Mouse (Mus musculus) C2C12 (cell line): ENCODE measurements around the gene Ankle2.
A peak's percentile ranks its signal among the peaks of the same experiment; 100 is the strongest.

Source experiments
- CEBPB ChIP-seq: IDR thresholded peaks from one replicate; pipeline ENCODE4 v1.6.1; 2011; ENCODE audit warnings: low read depth, mild to moderate bottlenecking, control low read depth, moderate library complexity
- CTCF ChIP-seq: IDR thresholded peaks from one replicate; pipeline ENCODE4 v1.5.1; 2011; ENCODE audit not compliant: control insufficient read depth, insufficient read depth, insufficient read length
- MAX ChIP-seq: IDR thresholded peaks from one replicate; pipeline ENCODE4 v1.6.1; 2011; ENCODE audit warnings: mild to moderate bottlenecking, control low read depth
- USF1 ChIP-seq: IDR thresholded peaks from one replicate; pipeline ENCODE4 v1.6.1; 2011; ENCODE audit warnings: low read depth, mild to moderate bottlenecking, control low read depth, moderate library complexity

DNA sequence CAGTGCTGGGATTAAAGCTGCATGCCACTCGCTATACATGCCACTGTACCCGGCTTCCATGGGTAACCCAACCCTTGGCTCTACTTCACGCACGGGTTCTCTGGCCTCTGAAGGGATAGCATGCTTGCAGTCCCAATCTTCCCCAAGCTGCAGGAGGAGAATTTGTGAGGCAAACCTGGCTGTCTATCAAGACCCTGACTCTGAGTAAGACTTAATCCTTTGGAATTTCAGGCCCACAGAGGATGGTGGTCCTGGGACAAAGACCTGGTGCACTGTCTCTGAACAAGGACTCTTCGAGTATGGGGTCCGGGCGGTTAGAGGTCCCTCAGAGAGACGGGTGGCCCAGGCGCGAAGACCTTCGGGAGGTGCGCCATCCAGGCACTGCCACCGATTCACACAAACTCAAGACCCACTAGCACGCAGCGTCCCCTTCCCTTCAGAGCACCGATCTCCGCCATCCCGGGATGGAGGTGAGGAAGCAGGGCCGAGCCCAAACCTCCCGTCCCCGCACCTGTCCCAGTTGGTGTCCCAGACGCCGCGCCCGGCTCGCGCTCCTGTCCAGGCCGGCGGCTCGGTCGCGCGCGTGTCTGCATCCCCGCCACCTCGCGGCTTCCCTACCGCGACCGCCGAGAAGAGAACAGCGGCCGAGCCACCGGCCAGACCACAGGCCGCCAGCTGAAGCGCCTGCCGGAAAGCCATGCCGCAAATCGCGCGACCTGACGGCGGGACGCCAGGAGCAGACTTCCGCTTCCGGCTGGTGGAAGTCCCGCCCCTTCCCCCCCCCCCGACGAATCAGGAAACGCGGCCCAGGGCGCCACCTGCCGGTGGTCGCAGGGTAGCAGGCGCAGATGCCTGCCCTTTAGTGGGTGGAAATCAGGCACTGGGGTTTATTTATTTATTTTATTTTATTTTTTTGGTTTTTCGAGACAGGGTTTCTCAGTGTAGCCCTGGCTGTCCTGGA is 38.6 kb downstream of the Ankle2 start, which contains the start of gene Pgam5:
- TF ChIP-seq CTCF: peak; percentile 80
- TF ChIP-seq CEBPB: no peak
- no peak for TF ChIP-seq USF1
- TF ChIP-seq MAX: peak; percentile 49
